Mouse (Mus musculus) heart, postnatal 0 days (tissue): ENCODE measurements around the gene Psma6.

Experiments
- CTCF ChIP-seq: IDR thresholded peaks from 2 replicates; pipeline ENCODE4 v1.5.1; 2016; ENCODE audit warnings: antibody characterized with exemption, control low read depth, low read depth
- EP300 ChIP-seq: IDR thresholded peaks from 2 replicates; pipeline ENCODE4 v1.6.1; 2016; ENCODE audit warnings: antibody characterized with exemption, low read depth

DNA sequence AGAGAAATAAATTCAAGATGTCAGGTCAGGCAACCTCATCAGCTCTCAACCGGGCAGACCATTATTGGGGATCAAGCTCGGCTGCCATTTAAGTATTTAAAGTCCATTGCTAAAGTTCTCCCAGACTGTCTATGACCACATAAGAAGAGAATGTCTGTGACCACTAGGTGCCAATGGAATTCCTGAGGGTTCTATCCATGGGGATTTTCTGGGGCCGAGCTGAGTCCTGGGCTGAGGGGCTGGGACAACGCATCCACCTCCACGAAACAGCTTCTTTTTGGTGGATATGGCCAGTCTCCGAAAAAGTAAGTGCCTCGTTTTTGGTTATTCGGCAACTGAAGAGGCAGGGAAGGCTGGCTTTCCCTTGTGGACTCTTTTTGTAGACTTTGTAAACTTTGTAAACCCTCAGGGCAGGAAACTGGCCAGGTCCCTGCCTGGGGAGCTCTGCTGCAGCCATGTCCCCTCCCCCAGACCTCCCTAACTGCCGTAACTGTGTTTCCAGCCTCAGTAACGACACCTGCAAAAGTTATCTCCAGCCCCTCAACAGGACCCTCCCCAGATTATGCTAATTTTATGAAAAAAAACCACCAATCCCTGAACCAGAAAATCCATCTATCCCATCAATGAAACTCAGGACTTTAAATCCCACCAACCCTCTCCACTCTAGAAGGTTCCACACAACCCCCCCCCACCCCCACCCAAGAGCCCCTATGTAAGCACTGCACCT is at the start of gene Psma6:
- TF ChIP-seq CTCF (no peak), EP300 (no peak)
